Mouse (Mus musculus): ENCODE data around the gene Numbl.

DNA sequence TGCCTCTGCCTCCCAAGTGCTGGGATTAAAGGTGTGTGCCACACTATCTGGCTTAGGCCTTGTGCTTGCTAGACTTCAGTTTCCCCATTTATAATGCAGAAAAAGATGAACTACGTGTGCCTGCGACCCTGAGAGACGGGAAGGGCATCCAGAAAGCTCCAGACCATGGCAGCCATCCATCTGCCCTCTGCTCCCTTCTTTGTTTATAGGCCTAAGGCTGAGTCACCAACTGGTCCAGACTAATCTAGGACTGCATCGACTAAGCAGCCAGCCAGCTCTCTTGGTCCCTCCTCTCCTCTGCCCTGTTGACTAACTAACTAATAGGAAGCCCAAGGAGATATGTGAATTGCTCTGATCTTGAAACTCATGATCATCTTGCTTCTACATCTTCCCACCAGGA is 37.7 kb downstream of the Numbl start:
- TF ChIP-seq POLR2A (IDR thresholded peaks at IDR 0.05; ENCODE audit: control insufficient read depth, extremely low read depth, insufficient read depth, low read length, poor library complexity) (no peak), CTCF (IDR thresholded peaks at IDR 0.05; ENCODE audit: borderline replicate concordance, control insufficient read depth, extremely low read depth, insufficient read depth, low read length, poor library complexity) (no peak)

Measured in thymus, adult 2 months (tissue).